Mouse (Mus musculus) ES-Bruce4 (cell line): ENCODE measurements at regions not wholly inside any gene's neighbourhood (a gene's known extent, or its start where the extent isn't known, plus 50 kb on each side); places are given as distances from the start of the nearest gene placed in this dataset.

Experiments
- CTCF ChIP-seq: IDR thresholded peaks from one replicate; pipeline ENCODE4 v1.8.1; 2011; ENCODE audit warnings: low read depth, low read length
- EP300 ChIP-seq: IDR thresholded peaks from 2 replicates; pipeline ENCODE4 v1.6.1; 2011; ENCODE audit warnings: low read depth, low read length; ENCODE audit not compliant: insufficient read depth
- POLR2A ChIP-seq: IDR thresholded peaks from one replicate; pipeline ENCODE4 v1.8.1; 2011; ENCODE audit warnings: low read length; ENCODE audit not compliant: insufficient read depth

- TF ChIP-seq CTCF: no peak
- TF ChIP-seq EP300: no peak
- TF ChIP-seq POLR2A: no peak
Observed at GRCm38 (mm10) chr12:115311956-115312355, 735.6 kb upstream of the Zfp386 start.
